In genomic region chr13:95249511-95250456, GRCm38 (mm10) we compare ENCODE assay signal across 8 mouse cellular contexts. TPM values are rescaled to one million over a fixed set of nuclear protein-coding genes. Genes with fewer than 3 reads are reported as not detected.
A peak's percentile ranks its signal among the peaks of the same experiment; 100 is the strongest.
DNase-seq lines count a peak whose midpoint lies in the region; ATAC-seq and TF ChIP-seq lines count a peak whose summit lies in the region.

TSS of gene Pde8b (minus strand) at chr13:95250336.

- peak within 1 kb of the TSS; percentile 76 for H3K4me3 ChIP-seq in E14TG2a.4 (replicated peaks; ENCODE audit: low read length)
- peak within 1 kb of the TSS; percentile 34 for H3K4me3 ChIP-seq in forebrain, postnatal 0 days (ENCODE audit: low read depth, low read length)
- H3K4me3 ChIP-seq in midbrain, embryonic 15.5 days = peak within 1 kb of the TSS; percentile 44

- TF ChIP-seq CTCF in E14TG2a.4 (conservative IDR thresholded peaks at IDR 0.05; ENCODE audit: low read length) = no peak
- peak; percentile 28 for TF ChIP-seq CTCF in forebrain, postnatal 0 days (IDR thresholded peaks at IDR 0.05; ENCODE audit: low read depth)

- H3K9me3 ChIP-seq in E14TG2a.4 (ENCODE audit: low read length) = no peaks in the 10 kb centered on the region
- H3K9me3 ChIP-seq in forebrain, postnatal 0 days (ENCODE audit: low read length) = no peaks in the 10 kb centered on the region
- no peaks in the 10 kb centered on the region for H3K9me3 ChIP-seq in midbrain, embryonic 15.5 days

- intact Hi-C loops in left cerebral cortex, postnatal 4 days (cut with DNase I) = no loop called here

- peak; percentile 71 for DNase-seq in adrenal gland, adult 2 months
- DNase-seq in forebrain, postnatal 0 days = peak; percentile 32
- DNase-seq in kidney, adult 8-10 months = peak; percentile 37
- peak; percentile 8 for DNase-seq in left cerebral cortex, postnatal 4 days
- peak; percentile 64 for DNase-seq in testis, postnatal 10 days (ENCODE audit: low spot score)
- no peak for DNase-seq in gastrocnemius, postnatal 25 days

- H3K9ac ChIP-seq in forebrain, postnatal 0 days = peak within 1 kb of the TSS; percentile 37; the same call in 1 of the 2 replicates
- peak within 1 kb of the TSS; percentile 46 for H3K9ac ChIP-seq in midbrain, embryonic 15.5 days

- H3K27ac ChIP-seq in forebrain, postnatal 0 days (ENCODE audit: low read depth, low read length) = no peak within 1 kb of the TSS
- no peak within 1 kb of the TSS for H3K27ac ChIP-seq in midbrain, embryonic 15.5 days

- H3K27me3 ChIP-seq in E14TG2a.4 (ENCODE audit: insufficient read depth, low read length) = peaks cover 52% of the 10 kb centered on the region
- H3K27me3 ChIP-seq in forebrain, postnatal 0 days (ENCODE audit: insufficient read depth, low read length) = peaks cover 3% of the 10 kb centered on the region; the same call in 1 of the 2 replicates
- H3K27me3 ChIP-seq in midbrain, embryonic 15.5 days (replicated peaks) = 0 out of 2 replicates have a peak, but pooled peaks cover 15% of the 10 kb centered on the region

- peaks cover 8% of the 10 kb centered on the region; the same call in 1 of the 2 replicates for H3K4me1 ChIP-seq in E14TG2a.4 (replicated peaks; ENCODE audit: low read depth, low read length)
- H3K4me1 ChIP-seq in forebrain, postnatal 0 days (ENCODE audit: insufficient read depth) = 0 out of 2 replicates have a peak, but pooled peaks cover 7% of the 10 kb centered on the region
- H3K4me1 ChIP-seq in midbrain, embryonic 15.5 days = peaks cover 10% of the 10 kb centered on the region

- no peaks in the 10 kb centered on the region for H3K36me3 ChIP-seq in E14TG2a.4 (ENCODE audit: insufficient read depth, low read length)
- H3K36me3 ChIP-seq in forebrain, postnatal 0 days (ENCODE audit: insufficient read depth) = no peaks in the 10 kb centered on the region
- H3K36me3 ChIP-seq in midbrain, embryonic 15.5 days (replicated peaks) = no peaks in the 10 kb centered on the region

- WGBS in forebrain, postnatal 0 days = 4% methylated on average over 37 of the region's 37 CpGs
- 3% methylated on average over 37 of the region's 37 CpGs for WGBS in midbrain, embryonic 15.5 days

- peak; percentile 34 for ATAC-seq in forebrain, postnatal 0 days
- ATAC-seq in midbrain, embryonic 15.5 days (replicated peaks) = peak; percentile 63

- H3K4me2 ChIP-seq in forebrain, postnatal 0 days (ENCODE audit: low read depth) = peak within 1 kb of the TSS; percentile 73
- H3K4me2 ChIP-seq in midbrain, embryonic 15.5 days = peak within 1 kb of the TSS; percentile 91

RNA-seq across cellular contexts. Expression of gene Pde8b, which starts in this region (rescaled TPM):
- 100 to 1,000 TPM in 1 of 2 experiments, 10 to 100 TPM in 1; 64.8 to 181 TPM for total RNA-seq in adrenal gland, adult 2 months (2021)
- polyA plus RNA-seq in adrenal gland, adult 2 months (2012; rRNA removed) = 162 and 173 TPM in 2 replicates
- total RNA-seq in forebrain, postnatal 0 days (2014; rRNA removed) = 15.5 and 21.1 TPM in 2 replicates
- polyA plus RNA-seq in forebrain, postnatal 0 days (2015; fragmentation: Nextera tagmentation; extraction: Ambion mirVana) = 4.8 and 6.5 TPM in 2 replicates
- total RNA-seq in left cerebral cortex, postnatal 4 days (2021) = 10 to 100 TPM; 25.2 to 32.8 TPM
- polyA plus RNA-seq in midbrain, embryonic 15.5 days (2015; fragmentation: Nextera tagmentation; extraction: Ambion mirVana) = 6.9 and 7.0 TPM in 2 replicates
- 1 to 10 TPM; 2.5 TPM for total RNA-seq in gastrocnemius, postnatal 25 days (2021)

Comparison
In these comparisons a context has a peak if more than half of its experiments do, and no peak if none do; other contexts are left out.
1. RNA of gene Pde8b (polyA plus RNA-seq): 162 to 173 TPM in adrenal gland, adult 2 months; 6.9 to 7.0 TPM in midbrain, embryonic 15.5 days and 4.8 to 6.5 TPM in forebrain, postnatal 0 days; every median in the first group is over 10 times any median in the second.
2. Peak in every context shown above with its lines, with median percentiles within 50 percentile points of each other: H3K4me3 ChIP-seq.